Mouse (Mus musculus): Measurements from ENCODE around the gene Serinc1. TPM values are rescaled to one million over a fixed set of nuclear protein-coding genes. Genes with fewer than 3 reads are reported as not detected.

The Serinc1 gene
- total RNA-seq, 2 experiments from 2014 or later, result 891 to 1,047 TPM

- no peak for DNase-seq (ENCODE audit: extremely low spot score in 1 of 2, low spot score in 2 of 2)
- no peak for TF ChIP-seq CTCF (IDR thresholded peaks at IDR 0.05)
- Histone ChIP-seq H3K27ac (peak overlapping the region; percentile 95), H3K4me3 (peak overlapping the region; percentile 91)
- intact Hi-C loops (cut with DNase I), result loop anchor here (1.0 to 10.0 kb wide), 3 partner anchors 45 to 723 kb away; partner anchors contain the start of genes Gcc2, Hsf2 and Pkib
Measured at GRCm38 (mm10) chr10:57531616-57532217, 613 bp downstream of the Serinc1 start.

GRCm38 (mm10) chr10:57531076-57531475 is 1.3 kb downstream of the Serinc1 start:
- Histone ChIP-seq H3K4me3 (peak overlapping the region; percentile 91), H3K27ac (no peak overlapping the region)
- intact Hi-C loops (cut with DNase I), result loop anchor here (1.0 to 10.0 kb wide), 3 partner anchors 45 to 724 kb away; partner anchors contain the start of genes Gcc2, Hsf2 and Pkib
- DNase-seq (ENCODE audit: extremely low spot score in 1 of 2, low spot score in 2 of 2), result peak in 1 of 2 experiments; percentile 29
- no peak for TF ChIP-seq CTCF (IDR thresholded peaks at IDR 0.05)

- no peak overlapping the region for H3K27ac ChIP-seq
- no peak for DNase-seq (ENCODE audit: extremely low spot score in 1 of 2, low spot score in 2 of 2)
- TF ChIP-seq CTCF (IDR thresholded peaks at IDR 0.05), result no peak
- intact Hi-C loops (cut with DNase I), result loop anchor here (10.0 kb wide), 1 partner anchor 948 kb away; no protein-coding TSS in a partner anchor
- no peak overlapping the region for H3K4me3 ChIP-seq
Measured at GRCm38 (mm10) chr10:57526469-57526868, 5.9 kb downstream of the Serinc1 start.

DNA sequence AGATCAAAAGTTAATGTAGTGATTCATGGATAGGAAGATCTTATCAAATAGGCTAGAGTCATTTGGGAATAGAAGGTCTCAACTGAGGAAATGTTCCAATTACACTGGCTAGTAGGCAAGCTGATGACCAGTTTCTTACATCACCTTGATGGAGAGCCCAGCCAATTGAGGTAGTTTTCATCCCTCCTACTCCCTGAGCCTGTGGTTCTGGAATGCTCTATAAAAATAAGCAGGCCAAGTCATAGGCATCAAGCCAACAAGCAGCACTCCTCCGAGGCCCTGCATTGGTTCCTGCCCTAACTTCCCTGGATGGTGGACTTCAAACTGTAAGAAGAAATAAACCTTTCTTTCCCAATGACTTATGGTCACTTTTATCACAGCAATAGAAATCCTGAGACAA is 17.1 kb downstream of the Serinc1 start:
- intact Hi-C loops (cut with DNase I), result no loop called here
- Histone ChIP-seq H3K4me3 (no peak overlapping the region), H3K27ac (no peak overlapping the region)
- no peak for DNase-seq (ENCODE audit: extremely low spot score in 1 of 2, low spot score in 2 of 2)
- TF ChIP-seq CTCF (IDR thresholded peaks at IDR 0.05), result no peak

- Histone ChIP-seq H3K4me3 (no peak overlapping the region), H3K27ac (no peak overlapping the region)
- no peak for DNase-seq (ENCODE audit: extremely low spot score in 1 of 2, low spot score in 2 of 2)
- no peak for TF ChIP-seq CTCF (IDR thresholded peaks at IDR 0.05)
- intact Hi-C loops (cut with DNase I), result loop anchor here (5.0 kb wide), 1 partner anchor 778 kb away; no protein-coding TSS in a partner anchor
Measured at GRCm38 (mm10) chr10:57514616-57515015, 17.7 kb downstream of the Serinc1 start.

DNA sequence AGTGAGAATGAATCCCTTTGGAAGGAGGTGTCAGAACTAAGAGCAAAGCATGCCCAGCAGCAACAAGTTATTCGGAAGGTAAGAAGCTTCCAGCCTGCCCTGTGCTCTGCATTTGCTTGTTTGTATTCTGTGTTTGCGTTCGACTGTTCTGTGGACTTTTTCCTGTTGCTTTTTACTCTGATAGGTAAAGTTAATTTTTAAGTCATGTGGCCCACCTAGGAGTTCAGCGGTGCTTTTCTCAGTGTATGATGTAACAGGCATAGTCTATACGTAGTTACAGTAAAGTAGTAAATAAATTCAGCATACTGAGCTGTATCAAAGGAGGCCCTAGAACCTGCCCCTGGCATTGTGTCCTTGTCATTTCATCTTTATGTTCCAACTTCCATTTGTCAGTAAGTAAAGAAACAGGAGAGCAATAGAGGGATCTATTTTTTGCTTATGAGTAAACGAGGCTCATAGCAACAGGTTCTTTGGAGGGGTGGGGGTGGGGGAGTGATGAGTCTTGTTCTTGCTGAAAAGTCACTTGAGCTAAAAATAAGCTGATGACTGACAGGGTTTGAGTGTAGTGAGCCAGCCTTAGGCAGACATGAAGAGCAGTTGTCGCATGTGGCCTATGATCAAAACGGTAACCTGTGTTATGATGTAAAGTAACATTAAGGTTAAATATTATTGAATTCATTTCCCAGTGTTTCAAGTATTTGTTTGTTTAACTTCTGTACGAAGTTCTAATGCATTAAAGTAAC is 32.7 kb downstream of the Serinc1 start:
- H3K4me3 ChIP-seq, result no peak overlapping the region
- no peak for DNase-seq (ENCODE audit: extremely low spot score in 1 of 2, low spot score in 2 of 2)
- no peak overlapping the region for H3K27ac ChIP-seq
- TF ChIP-seq CTCF (IDR thresholded peaks at IDR 0.05), result no peak
- intact Hi-C loops (cut with DNase I), result no loop called here

DNA sequence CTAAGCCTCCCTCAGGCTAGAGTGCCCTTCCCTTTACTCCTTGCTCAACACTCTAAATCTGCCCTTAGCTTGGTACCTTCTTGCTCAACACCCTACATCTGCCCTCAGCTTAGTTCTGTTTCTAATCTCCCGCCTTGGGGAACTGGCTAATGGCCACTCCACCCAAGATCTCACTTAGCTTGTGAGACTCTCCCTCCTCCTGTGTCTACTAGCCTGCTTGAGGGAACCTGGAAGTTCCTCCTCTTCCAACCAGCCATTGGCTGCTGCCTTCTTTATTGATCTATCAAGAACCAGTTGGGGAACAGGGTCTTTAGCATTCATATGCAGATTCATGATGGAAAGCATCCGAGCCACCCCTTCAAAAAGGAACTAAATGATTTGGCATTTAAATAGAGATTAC is 40.3 kb downstream of the Serinc1 start:
- intact Hi-C loops (cut with DNase I), result no loop called here
- H3K4me3 ChIP-seq, result no peak overlapping the region
- H3K27ac ChIP-seq, result no peak overlapping the region
- TF ChIP-seq CTCF (IDR thresholded peaks at IDR 0.05), result no peak
- no peak for DNase-seq (ENCODE audit: extremely low spot score in 1 of 2, low spot score in 2 of 2)

GRCm38 (mm10) chr10:57488591-57488990 is 43.7 kb downstream of the Serinc1 start:
- no peak for DNase-seq (ENCODE audit: extremely low spot score in 1 of 2, low spot score in 2 of 2)
- Histone ChIP-seq H3K27ac (no peak overlapping the region), H3K4me3 (no peak overlapping the region)
- TF ChIP-seq CTCF (IDR thresholded peaks at IDR 0.05), result no peak; the same call in 1 of the 2 replicates
- intact Hi-C loops (cut with DNase I), result no loop called here

DNA sequence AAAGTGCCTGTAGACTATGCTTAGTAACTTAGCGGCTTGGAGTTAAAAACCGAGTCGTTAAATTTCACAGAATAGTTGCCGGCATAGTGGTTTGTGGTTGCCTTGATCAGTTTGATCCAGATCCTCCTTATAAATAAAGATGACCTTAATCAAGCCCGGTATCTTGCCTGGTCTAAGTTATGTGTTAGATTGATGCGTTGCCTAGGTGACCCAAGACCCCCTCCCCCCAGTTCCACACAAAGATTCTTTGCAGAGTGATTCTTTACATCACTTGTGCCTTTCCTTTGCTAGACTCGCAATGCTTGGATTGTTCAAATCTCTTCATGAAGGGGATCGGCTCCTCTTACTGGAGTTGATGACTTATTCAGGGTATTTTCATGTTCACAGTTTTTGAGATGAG is 45.1 kb downstream of the Serinc1 start:
- H3K4me3 ChIP-seq, result peak overlapping the region; percentile 94
- intact Hi-C loops (cut with DNase I), result no loop called here
- DNase-seq (ENCODE audit: extremely low spot score in 1 of 2, low spot score in 2 of 2), result no peak

GRCm38 (mm10) chr10:57486542-57487071 is 45.7 kb downstream of the Serinc1 start:
- peak in 1 of 2 experiments; percentile 76 for DNase-seq (ENCODE audit: extremely low spot score in 1 of 2, low spot score in 2 of 2)
- intact Hi-C loops (cut with DNase I), result loop anchor here (1.0 kb wide), 1 partner anchor 45 kb away; no protein-coding TSS in a partner anchor
- Histone ChIP-seq H3K27ac (peak overlapping the region; percentile 94), H3K4me3 (peak overlapping the region; percentile 94)
- no peak for TF ChIP-seq CTCF (IDR thresholded peaks at IDR 0.05)

More for the DNA sequence above, 45.1 kb downstream of the Serinc1 start:
- peak overlapping the region; percentile 94; the same call in 1 of the 2 replicates for H3K27ac ChIP-seq
- TF ChIP-seq CTCF (IDR thresholded peaks at IDR 0.05), result no peak

- intact Hi-C loops (cut with DNase I), result loop anchor here (1.0 kb wide), 1 partner anchor 45 kb away; no protein-coding TSS in a partner anchor
- peak; percentile 95 to 98 for DNase-seq (ENCODE audit: extremely low spot score in 1 of 2, low spot score in 2 of 2)
- H3K4me3 ChIP-seq, result peak within 1 kb of the TSS; percentile 94
- TF ChIP-seq CTCF (IDR thresholded peaks at IDR 0.05), result no peak; the same call in 1 of the 2 replicates
- H3K27ac ChIP-seq, result peak within 1 kb of the TSS; percentile 94
Measured at GRCm38 (mm10) chr10:57485908-57486541, 46.3 kb downstream of the Serinc1 start, which contains the start of gene Hsf2. Hsf2 (plus strand) TSS chr10:57486385.
